Mouse (Mus musculus) frontal cortex, postnatal 36 days (tissue): ENCODE measurements around the gene Cactin.

Source experiments
- DNase-seq, 2 experiments: peaks; one replicate each; pipeline ENCODE4 v3.0.0; 2022; ENCODE audit warnings: low spot score in 2 of 2

Cactin gene

GRCm38 (mm10) chr10:81320550-81321347, at the start of gene Cactin:
Gene Cactin (plus strand): TSS chr10:81321103.
- DNase-seq, result peak; percentile 98 to 99

DNA sequence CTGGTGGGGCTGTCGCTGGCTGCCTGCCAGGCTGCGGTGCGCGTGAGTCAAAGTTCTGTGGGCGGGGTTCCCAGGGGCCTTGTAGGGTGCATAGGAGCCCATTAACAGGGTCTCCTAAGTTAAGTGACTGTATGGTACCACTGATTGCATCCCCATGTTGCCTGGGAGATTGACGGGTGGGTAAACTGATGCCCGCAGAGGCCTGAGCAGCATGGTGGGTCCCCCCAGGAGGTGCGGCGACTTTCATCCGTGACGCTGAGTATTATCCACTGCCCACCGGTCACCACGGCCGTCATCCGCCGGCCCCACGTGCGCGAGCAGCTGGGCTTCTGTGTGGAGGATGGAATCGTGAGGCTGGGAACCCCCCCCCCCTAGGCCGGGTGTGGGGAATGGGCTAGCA, 48.5 kb upstream of the Cactin start:
- no peak for DNase-seq

DNA sequence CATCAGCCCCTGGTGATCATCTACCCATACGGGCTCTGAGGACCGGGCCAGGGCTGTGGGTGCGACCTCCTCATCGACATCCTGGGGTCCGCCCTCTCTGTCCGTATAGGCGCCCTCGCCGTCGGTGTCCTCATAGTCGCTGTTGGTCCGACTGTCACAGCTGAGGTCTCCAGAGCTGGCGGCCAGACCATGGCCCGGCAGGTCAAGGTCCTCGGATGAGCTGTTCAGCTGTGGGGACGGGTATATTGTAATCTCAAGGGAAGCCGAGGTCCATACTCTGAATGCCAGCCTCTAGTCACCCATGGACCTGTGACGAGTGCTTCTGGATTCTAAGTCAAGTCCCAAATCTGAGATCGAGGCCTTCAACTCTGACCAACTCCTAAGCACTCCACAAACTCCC, 47.1 kb upstream of the Cactin start:
- DNase-seq, result no peak

- DNase-seq, result no peak
These were observed 43.2 kb upstream of the Cactin start for GRCm38 (mm10) chr10:81277676-81278075.

DNA sequence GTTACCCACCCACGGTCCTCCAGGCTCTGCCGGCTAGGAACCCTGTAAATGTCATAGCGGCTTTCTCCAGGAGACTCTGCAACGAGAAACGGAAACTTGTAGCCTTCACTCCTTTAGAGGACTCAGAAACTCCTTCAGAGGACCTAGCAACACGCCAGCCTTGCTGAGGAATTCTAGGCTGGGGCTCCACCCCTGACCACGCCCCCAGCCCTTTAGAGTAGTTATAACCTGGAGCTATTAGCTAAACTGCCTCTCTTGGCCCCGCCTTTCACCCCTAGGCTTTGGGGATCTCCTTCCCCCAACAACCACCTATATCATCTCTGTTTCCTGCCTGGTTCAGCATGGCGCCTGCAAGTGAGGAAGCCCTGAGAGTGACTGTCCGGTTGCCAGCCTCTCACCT, 41.4 kb upstream of the Cactin start:
- no peak for DNase-seq

DNA sequence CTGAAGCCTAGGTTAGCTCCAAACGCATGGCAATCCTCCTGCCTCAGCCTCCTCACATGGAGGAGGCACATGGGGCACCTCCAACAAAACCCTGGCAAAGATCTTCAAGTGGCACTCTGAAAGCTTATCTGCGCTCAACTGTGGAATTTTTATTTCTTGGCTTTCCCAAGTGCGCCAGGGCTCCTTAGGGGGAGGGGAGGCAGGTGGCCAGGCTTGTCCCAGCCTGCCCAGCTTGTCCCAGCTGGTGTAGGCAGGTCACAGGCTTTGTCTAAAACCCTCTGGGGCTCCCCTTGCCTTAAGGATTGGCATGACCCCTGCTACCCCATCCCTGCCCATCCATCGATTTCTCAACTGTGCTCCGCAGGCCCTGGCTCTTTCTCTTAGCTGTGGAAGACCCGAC, 36.7 kb upstream of the Cactin start:
- no peak for DNase-seq

DNA sequence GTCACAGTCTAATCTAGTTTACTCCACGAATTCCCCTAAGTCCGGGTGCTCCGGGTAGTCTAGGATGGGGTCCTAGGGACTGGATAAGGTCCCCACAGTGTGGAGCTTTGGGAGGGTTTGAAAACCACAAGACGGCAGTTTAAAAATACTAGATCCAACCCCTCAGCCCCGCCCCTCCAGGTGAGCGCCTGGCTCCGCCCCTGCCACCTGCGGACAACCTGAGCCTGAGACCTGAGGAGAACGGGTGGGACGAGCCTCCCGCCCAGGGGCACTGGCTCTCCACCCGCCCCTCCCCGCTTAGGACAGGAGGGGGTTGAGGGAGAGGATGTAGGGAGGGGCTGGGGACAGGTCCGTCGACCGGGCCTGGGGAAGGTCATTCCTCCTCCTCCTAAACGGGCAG, 36.2 kb upstream of the Cactin start:
- no peak for DNase-seq

GRCm38 (mm10) chr10:81285694-81286450, 35.0 kb upstream of the Cactin start:
- DNase-seq, result peak in 1 of 2 experiments; percentile 74

- DNase-seq, result no peak
These were observed 34.3 kb upstream of the Cactin start for GRCm38 (mm10) chr10:81286586-81286985.

DNA sequence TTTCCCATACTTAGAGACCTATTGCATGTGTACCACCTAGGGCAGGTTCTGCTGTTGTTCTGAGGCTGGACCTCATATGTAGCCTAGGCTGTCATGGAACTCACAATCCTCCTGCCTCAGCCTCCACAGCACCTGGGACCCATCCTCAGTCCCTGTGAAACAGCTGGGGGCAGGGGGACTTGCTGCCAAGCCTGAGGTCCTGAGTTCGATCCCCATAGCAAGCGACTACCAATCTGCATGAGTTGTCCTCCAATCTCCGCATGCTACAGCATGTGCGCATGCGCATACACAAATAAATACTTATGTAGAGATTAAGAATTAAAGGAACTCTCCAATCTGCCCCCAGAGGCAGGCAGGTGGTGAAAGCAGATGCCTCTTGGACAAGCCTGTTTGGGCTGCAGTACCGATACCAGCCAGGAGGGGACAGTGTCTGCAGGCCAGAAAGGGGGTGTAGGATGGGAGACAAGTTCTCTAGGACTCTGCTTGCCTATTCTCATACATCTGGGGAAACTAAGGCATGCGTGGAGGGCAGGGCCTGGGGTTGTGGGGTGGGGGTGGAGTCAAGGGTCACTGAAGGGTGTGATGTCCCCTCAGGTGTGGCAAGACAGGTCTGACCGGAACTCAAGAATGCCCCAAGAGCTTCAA, 33.3 kb upstream of the Cactin start:
- DNase-seq, result no peak

- DNase-seq, result no peak
These were observed 32.3 kb upstream of the Cactin start for GRCm38 (mm10) chr10:81288601-81289000.

DNA sequence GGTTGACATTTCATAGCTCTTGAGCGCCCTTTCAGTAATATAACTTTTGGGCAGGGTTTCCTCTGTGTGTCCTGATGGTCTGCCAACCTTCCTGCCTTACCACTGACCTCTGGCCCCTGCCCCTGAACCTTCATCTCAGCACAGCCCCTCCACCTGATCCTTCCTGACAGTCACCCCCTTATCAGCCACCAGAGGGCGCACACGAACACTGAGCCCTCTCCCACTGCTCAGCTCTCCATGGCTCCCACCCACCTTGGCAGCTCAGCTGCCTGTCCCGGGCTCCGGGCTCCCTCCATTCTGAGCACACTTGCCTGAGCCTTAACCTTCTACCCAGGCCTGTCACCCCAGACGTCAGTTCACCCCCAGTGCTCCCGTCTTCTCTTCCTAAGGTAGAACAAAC, 31.6 kb upstream of the Cactin start:
- no peak for DNase-seq

- DNase-seq, result no peak
These were observed 31.1 kb upstream of the Cactin start for GRCm38 (mm10) chr10:81289811-81290210.

- DNase-seq, result no peak
These were observed 30.0 kb upstream of the Cactin start for GRCm38 (mm10) chr10:81290698-81291460.

- DNase-seq, result no peak
These were observed 29.3 kb upstream of the Cactin start, which contains the start of gene Tjp3 for GRCm38 (mm10) chr10:81291511-81292104. Gene Tjp3 (minus strand): TSS chr10:81291581.

- peak; percentile 99 to 100 for DNase-seq
These were observed 28.2 kb upstream of the Cactin start, which contains the start of gene Pip5k1c for GRCm38 (mm10) chr10:81292554-81293333. Gene Pip5k1c (plus strand): TSS chr10:81292963.

GRCm38 (mm10) chr10:81293334-81294030, 27.4 kb upstream of the Cactin start:
- DNase-seq, result peak in 1 of 2 experiments; percentile 85

- DNase-seq, result no peak
These were observed 26.5 kb upstream of the Cactin start for GRCm38 (mm10) chr10:81294442-81294841.

GRCm38 (mm10) chr10:81295185-81295584, 25.7 kb upstream of the Cactin start:
- DNase-seq, result peak; percentile 56 to 60

- no peak for DNase-seq
These were observed 23.7 kb upstream of the Cactin start for GRCm38 (mm10) chr10:81297246-81297645.
